Mouse (Mus musculus) limb, embryonic 15.5 days (tissue): ENCODE measurements at regions not wholly inside any gene's neighbourhood (a gene's known extent, or its start where the extent isn't known, plus 50 kb on each side); places are given as distances from the start of the nearest gene placed in this dataset.

Experiments
- ATAC-seq: fragments of 200-750 bp; cut with Nextera tagmentation; 2 replicates; pipeline ENCODE4 v1.8.0; 2017; ENCODE audit warnings: low read depth, moderate TSS enrichment; ENCODE audit not compliant: insufficient number of reproducible peaks, low FRiP score, low TSS enrichment
- H3K27ac ChIP-seq: fragments of 300-500 bp; sonication (generic); 2 replicates; pipeline ENCODE4 v1.5.1; 2015; ENCODE audit warnings: moderate library complexity, mild to moderate bottlenecking, inconsistent platforms
- H3K27me3 ChIP-seq: fragments of 300-500 bp; sonication (generic); 2 replicates; pipeline ENCODE4 v1.6.1; 2015; ENCODE audit warnings: inconsistent platforms
- H3K36me3 ChIP-seq: fragments of 300-500 bp; sonication (generic); 2 replicates; pipeline ENCODE4 v1.6.1; 2015; ENCODE audit warnings: inconsistent platforms
- H3K4me1 ChIP-seq: fragments of 300-500 bp; sonication (generic); 2 replicates; pipeline ENCODE4 v1.6.1; 2015; ENCODE audit warnings: inconsistent platforms
- H3K4me2 ChIP-seq: fragments of 300-500 bp; sonication (generic); 2 replicates; pipeline ENCODE4 v1.6.1; 2015; ENCODE audit warnings: mild to moderate bottlenecking, inconsistent platforms
- H3K4me3 ChIP-seq: fragments of 300-500 bp; sonication (generic); 2 replicates; pipeline ENCODE4 v1.5.1; 2015; ENCODE audit warnings: mild to moderate bottlenecking, inconsistent platforms
- H3K9ac ChIP-seq: fragments of 300-500 bp; sonication (generic); 2 replicates; pipeline ENCODE4 v1.6.1; 2015; ENCODE audit warnings: inconsistent platforms
- H3K9me3 ChIP-seq: fragments of 300-500 bp; sonication (generic); 2 replicates; pipeline ENCODE4 v1.6.1; 2016; ENCODE audit warnings: inconsistent platforms
- WGBS: fragments of 180-500 bp; shearing (Covaris S2); methylation state at CpG from one replicate; pipeline ENCODE4 v1.1.7; 2015; 5-methylcytosine and 5-hydroxymethylcytosine counted together

- no peak for ATAC-seq
These were observed 589.7 kb upstream of the Tenm4 start for GRCm38 (mm10) chr7:95581325-95581724.

DNA sequence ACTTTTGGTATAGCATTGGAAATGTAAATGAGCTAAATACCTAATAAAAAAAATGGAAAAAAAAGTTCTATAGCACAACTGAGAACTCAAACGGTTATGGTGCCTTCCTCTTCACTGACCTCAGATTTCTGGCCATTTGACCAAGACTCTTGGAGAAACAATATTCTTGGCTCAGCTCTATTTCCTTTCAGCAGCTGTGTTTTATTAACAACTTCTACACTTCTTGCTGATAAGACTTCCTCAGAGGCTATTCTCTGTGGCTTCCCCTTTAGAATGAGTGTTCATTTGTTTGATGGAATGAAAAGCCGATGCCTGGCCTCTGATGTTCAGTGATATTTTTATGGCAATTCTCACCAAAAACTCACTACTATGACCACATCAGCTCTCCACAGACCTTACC, 572.7 kb upstream of the Tenm4 start:
- Histone ChIP-seq H3K36me3 (no peaks in the 10 kb centered on the region), H3K4me1 (no peaks in the 10 kb centered on the region), H3K4me2 (no peak overlapping the region), H3K9me3 (no peaks in the 10 kb centered on the region), H3K4me3 (no peak overlapping the region), H3K9ac (no peak overlapping the region), H3K27me3 (no peaks in the 10 kb centered on the region), H3K27ac (no peak overlapping the region)
- WGBS: 69% methylated on average over 2 of the region's 2 CpGs
- ATAC-seq: no peak

More at GRCm38 (mm10) chr7:95581325-95581724, 589.7 kb upstream of the Tenm4 start:
- Histone ChIP-seq H3K36me3 (no peaks in the 10 kb centered on the region), H3K9ac (no peak overlapping the region), H3K27me3 (no peaks in the 10 kb centered on the region), H3K4me1 (no peaks in the 10 kb centered on the region), H3K9me3 (no peaks in the 10 kb centered on the region), H3K4me2 (no peak overlapping the region), H3K4me3 (no peak overlapping the region), H3K27ac (no peak overlapping the region)
- WGBS: 62% methylated on average over 7 of the region's 7 CpGs

- no peak for ATAC-seq
- 81% methylated on average over 2 of the region's 2 CpGs for WGBS
- H3K27ac ChIP-seq: no peak overlapping the region
- no peaks in the 10 kb centered on the region for H3K27me3 ChIP-seq
- no peak overlapping the region for H3K4me2 ChIP-seq
- H3K36me3 ChIP-seq: no peaks in the 10 kb centered on the region
- no peaks in the 10 kb centered on the region for H3K9me3 ChIP-seq
- no peak overlapping the region for H3K4me3 ChIP-seq
- no peaks in the 10 kb centered on the region for H3K4me1 ChIP-seq
- no peak overlapping the region for H3K9ac ChIP-seq
These were observed 557.3 kb upstream of the Tenm4 start for GRCm38 (mm10) chr7:95613736-95614135.

- Histone ChIP-seq H3K27ac (no peak overlapping the region), H3K27me3 (no peaks in the 10 kb centered on the region), H3K9me3 (no peaks in the 10 kb centered on the region), H3K4me3 (no peak overlapping the region), H3K9ac (no peak overlapping the region), H3K36me3 (no peaks in the 10 kb centered on the region), H3K4me1 (no peaks in the 10 kb centered on the region), H3K4me2 (no peak overlapping the region)
- 46% methylated on average over 2 of the region's 2 CpGs for WGBS
- ATAC-seq: no peak
These were observed 553.7 kb upstream of the Tenm4 start for GRCm38 (mm10) chr7:95617370-95617769.

DNA sequence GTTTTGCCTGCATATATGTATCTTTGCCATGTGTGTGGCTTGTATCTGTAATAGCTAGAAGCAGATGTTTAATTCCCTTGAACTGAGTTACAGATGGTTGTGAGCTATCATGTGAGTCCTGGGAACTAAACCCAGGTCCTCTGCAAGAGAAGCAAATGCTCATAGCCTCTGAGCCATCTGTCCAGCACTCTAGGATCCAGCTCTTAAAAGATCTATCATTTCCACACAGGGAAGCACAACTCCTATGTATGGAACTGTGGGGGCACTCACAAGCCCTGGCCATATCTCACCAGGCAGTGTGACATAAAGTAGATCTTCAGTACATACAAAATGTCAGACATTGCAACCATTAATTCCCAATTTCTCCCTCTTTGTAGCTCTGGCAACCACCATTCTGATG, 552.9 kb upstream of the Tenm4 start:
- Histone ChIP-seq H3K4me2 (no peak overlapping the region), H3K9me3 (no peaks in the 10 kb centered on the region), H3K36me3 (no peaks in the 10 kb centered on the region), H3K27ac (no peak overlapping the region), H3K27me3 (no peaks in the 10 kb centered on the region), H3K9ac (no peak overlapping the region), H3K4me1 (no peaks in the 10 kb centered on the region), H3K4me3 (no peak overlapping the region)
- ATAC-seq: no peak

DNA sequence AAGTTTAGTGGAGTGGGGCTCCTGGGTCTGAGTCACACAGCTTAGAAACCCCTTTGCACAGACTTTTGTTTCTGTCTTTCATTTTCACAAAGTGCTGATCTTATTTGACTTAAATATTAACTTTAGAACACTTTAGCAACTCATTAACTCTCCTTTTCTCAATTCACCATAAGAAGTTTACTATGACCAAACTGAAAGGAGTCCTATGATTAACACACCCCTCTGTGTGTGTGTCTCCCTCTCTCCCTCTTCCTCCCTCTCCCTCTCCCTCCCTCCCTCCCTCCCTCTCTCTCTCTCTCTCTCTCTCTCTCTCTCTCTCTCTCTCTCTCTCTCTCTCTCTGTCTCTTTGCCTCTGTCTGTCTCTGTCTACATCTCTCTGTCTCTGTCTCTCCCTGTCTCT, 551.0 kb upstream of the Tenm4 start:
- H3K9me3 ChIP-seq: no peaks in the 10 kb centered on the region
- no peak for ATAC-seq
- no peak overlapping the region for H3K9ac ChIP-seq
- no peak overlapping the region for H3K27ac ChIP-seq
- H3K36me3 ChIP-seq: no peaks in the 10 kb centered on the region
- H3K4me3 ChIP-seq: no peak overlapping the region
- H3K4me1 ChIP-seq: no peaks in the 10 kb centered on the region
- no peak overlapping the region for H3K4me2 ChIP-seq
- no peaks in the 10 kb centered on the region for H3K27me3 ChIP-seq

- Histone ChIP-seq H3K9ac (no peak overlapping the region), H3K4me3 (no peak overlapping the region), H3K4me1 (no peaks in the 10 kb centered on the region), H3K9me3 (no peaks in the 10 kb centered on the region), H3K27ac (no peak overlapping the region), H3K27me3 (no peaks in the 10 kb centered on the region), H3K4me2 (no peak overlapping the region), H3K36me3 (no peaks in the 10 kb centered on the region)
- no peak for ATAC-seq
- WGBS: 86% methylated on average over 5 of the region's 5 CpGs
These were observed 530.4 kb upstream of the Tenm4 start for GRCm38 (mm10) chr7:95640683-95641082.

GRCm38 (mm10) chr7:95674319-95674718, 496.7 kb upstream of the Tenm4 start:
- 84% methylated on average over 1 of the region's 1 CpGs for WGBS
- H3K4me1 ChIP-seq: no peaks in the 10 kb centered on the region
- no peaks in the 10 kb centered on the region for H3K9me3 ChIP-seq
- ATAC-seq: no peak
- H3K27me3 ChIP-seq: no peaks in the 10 kb centered on the region
- H3K36me3 ChIP-seq: no peaks in the 10 kb centered on the region
- H3K9ac ChIP-seq: no peak overlapping the region
- H3K4me2 ChIP-seq: no peak overlapping the region
- H3K4me3 ChIP-seq: no peak overlapping the region
- H3K27ac ChIP-seq: no peak overlapping the region

- 40% methylated on average over 3 of the region's 3 CpGs for WGBS
- H3K4me2 ChIP-seq: no peak overlapping the region
- H3K9ac ChIP-seq: no peak overlapping the region
- H3K4me1 ChIP-seq: no peaks in the 10 kb centered on the region
- no peak overlapping the region for H3K27ac ChIP-seq
- H3K27me3 ChIP-seq: no peaks in the 10 kb centered on the region
- H3K4me3 ChIP-seq: no peak overlapping the region
- no peak for ATAC-seq
- H3K36me3 ChIP-seq: no peaks in the 10 kb centered on the region
- H3K9me3 ChIP-seq: no peaks in the 10 kb centered on the region
These were observed 488.5 kb upstream of the Tenm4 start for GRCm38 (mm10) chr7:95682521-95682920.

DNA sequence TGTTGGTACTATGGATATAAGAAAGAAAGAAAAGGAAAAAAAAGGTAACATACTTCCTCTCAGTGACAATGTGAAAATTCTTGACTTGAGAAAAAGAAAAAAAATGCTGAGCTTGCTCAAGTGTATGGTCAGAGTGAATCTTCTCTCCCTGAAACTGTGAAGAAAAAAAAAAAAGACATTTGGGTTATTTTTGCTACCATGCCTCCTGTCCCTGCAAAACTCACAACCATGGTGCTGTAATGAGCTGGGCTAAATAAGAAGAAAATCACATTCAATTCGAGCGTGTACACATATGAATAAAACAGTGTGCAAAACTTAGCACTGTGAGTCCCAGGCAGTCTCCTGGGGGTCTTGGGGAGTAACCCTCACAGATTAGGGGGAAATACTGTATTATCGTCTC, 483.3 kb upstream of the Tenm4 start:
- Histone ChIP-seq H3K27ac (no peak overlapping the region), H3K4me1 (0 out of 2 replicates have a peak, but pooled peaks cover 3% of the 10 kb centered on the region), H3K4me2 (no peak overlapping the region), H3K4me3 (no peak overlapping the region), H3K27me3 (peaks cover 3% of the 10 kb centered on the region; the same call in 1 of the 2 replicates), H3K9me3 (no peaks in the 10 kb centered on the region), H3K36me3 (no peaks in the 10 kb centered on the region), H3K9ac (no peak overlapping the region)
- WGBS: 71% methylated on average over 3 of the region's 3 CpGs
- ATAC-seq: no peak

GRCm38 (mm10) chr7:95688151-95689146, 482.6 kb upstream of the Tenm4 start:
- ATAC-seq: no peak
- H3K36me3 ChIP-seq: no peaks in the 10 kb centered on the region
- no peak overlapping the region for H3K27ac ChIP-seq
- H3K9me3 ChIP-seq: no peaks in the 10 kb centered on the region
- peak overlapping the region; percentile 26 for H3K4me3 ChIP-seq
- H3K4me2 ChIP-seq: peak overlapping the region; percentile 43
- H3K9ac ChIP-seq: no peak overlapping the region
- 14% methylated on average over 16 of the region's 16 CpGs for WGBS
- 0 out of 2 replicates have a peak, but pooled peaks cover 3% of the 10 kb centered on the region for H3K4me1 ChIP-seq
- peaks cover 3% of the 10 kb centered on the region; the same call in 1 of the 2 replicates for H3K27me3 ChIP-seq

DNA sequence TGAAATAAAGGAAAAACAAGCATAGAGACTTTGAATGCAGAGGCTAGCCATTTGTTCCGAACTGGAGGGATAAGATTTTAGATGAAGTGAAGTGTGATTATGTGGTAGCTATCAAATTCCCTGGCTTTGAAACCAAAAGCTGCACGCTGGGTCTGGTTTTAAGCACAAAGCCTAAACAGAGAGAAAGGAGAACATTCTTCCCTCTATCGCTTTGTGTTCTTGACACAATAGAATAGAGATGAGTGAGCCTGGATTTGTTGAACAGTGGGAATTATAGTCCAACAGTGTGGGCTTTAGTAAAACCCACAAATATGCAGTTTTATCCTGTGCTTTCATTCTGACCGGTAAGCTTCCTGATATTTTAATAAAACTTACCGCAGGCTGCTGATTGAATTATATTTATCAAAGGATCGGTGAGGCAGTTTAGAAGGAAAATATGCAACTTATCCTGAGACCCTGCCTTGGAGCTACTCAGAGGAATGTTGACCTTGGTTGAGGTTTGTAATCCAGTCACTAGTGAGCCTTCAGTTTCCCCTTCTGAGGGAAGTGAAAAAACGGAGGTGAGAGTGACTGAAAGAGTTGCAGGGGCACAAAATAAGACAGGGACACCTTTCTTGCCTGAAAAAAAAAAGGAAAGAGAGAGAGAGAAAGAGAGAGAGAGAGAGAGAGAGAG, 481.7 kb upstream of the Tenm4 start:
- 0 out of 2 replicates have a peak, but pooled peaks cover 3% of the 10 kb centered on the region for H3K4me1 ChIP-seq
- peak overlapping the region; percentile 26 for H3K4me3 ChIP-seq
- H3K9ac ChIP-seq: no peak overlapping the region
- H3K27me3 ChIP-seq: peaks cover 3% of the 10 kb centered on the region; the same call in 1 of the 2 replicates
- no peaks in the 10 kb centered on the region for H3K36me3 ChIP-seq
- H3K9me3 ChIP-seq: no peaks in the 10 kb centered on the region
- ATAC-seq: no peak
- peak overlapping the region; percentile 43 for H3K4me2 ChIP-seq
- H3K27ac ChIP-seq: no peak overlapping the region
- WGBS: 27% methylated on average over 7 of the region's 7 CpGs
